Mouse (Mus musculus) gastrocnemius, adult 2 months (tissue): ENCODE measurements at regions not wholly inside any gene's neighbourhood (a gene's known extent, or its start where the extent isn't known, plus 50 kb on each side); places are given as distances from the start of the nearest gene placed in this dataset.

Experiments
- DNase-seq: peaks from one replicate; pipeline ENCODE4 v3.0.0; 2022
- H3K27ac ChIP-seq: fragments of 200-600 bp; 2 replicates; pipeline ENCODE4 v1.8.1; 2022; ENCODE audit warnings: mild to moderate bottlenecking
- H3K4me3 ChIP-seq: fragments of 200-600 bp; 2 replicates; pipeline ENCODE4 v1.8.1; 2022; ENCODE audit warnings: mild to moderate bottlenecking, moderate library complexity
- CTCF ChIP-seq: fragments of 200-600 bp; IDR thresholded peaks from 2 replicates; pipeline ENCODE4 v1.8.1; 2022; ENCODE audit warnings: antibody characterized with exemption, mild to moderate bottlenecking, moderate library complexity
- intact Hi-C: fragments of 180-260 bp; cut with DNase I; formaldehyde crosslinking; loops from one replicate; pipeline ENCODE4 v1.15.1; 2025

GRCm38 (mm10) chr16:95903383-95903913, 87.3 kb downstream of the Psmg1 start:
- no peak overlapping the region for H3K27ac ChIP-seq
- no peak overlapping the region for H3K4me3 ChIP-seq
- DNase-seq: no peak
- no peak for TF ChIP-seq CTCF
- intact Hi-C loops: no loop called here

GRCm38 (mm10) chr16:95902177-95902576, 88.6 kb downstream of the Psmg1 start:
- no peak overlapping the region for H3K27ac ChIP-seq
- H3K4me3 ChIP-seq: no peak overlapping the region
- TF ChIP-seq CTCF: no peak
- no peak for DNase-seq
- intact Hi-C loops: no loop called here

DNA sequence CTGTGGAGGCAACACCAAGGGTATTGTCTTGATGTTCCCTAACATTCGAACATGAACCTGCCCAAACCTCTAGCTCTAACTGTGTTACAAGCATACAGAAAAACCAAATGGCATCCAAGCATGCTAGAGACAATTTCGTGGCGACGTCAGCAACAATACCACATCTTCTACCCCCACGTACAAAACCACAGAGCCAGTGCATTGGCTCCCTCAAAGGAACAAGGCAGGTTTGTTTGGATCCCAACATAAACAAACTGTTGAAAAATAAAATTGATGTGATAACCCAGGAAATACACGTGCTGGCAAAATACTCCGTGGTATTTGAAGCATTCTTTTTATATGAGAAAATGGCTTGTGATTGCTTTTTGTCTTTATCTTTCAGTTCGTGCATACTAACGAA, 89.4 kb downstream of the Psmg1 start:
- Histone ChIP-seq H3K27ac (no peak overlapping the region), H3K4me3 (no peak overlapping the region)
- no peak for TF ChIP-seq CTCF
- intact Hi-C loops: no loop called here
- DNase-seq: no peak

GRCm38 (mm10) chr16:95900181-95900580, 90.6 kb downstream of the Psmg1 start:
- no peak overlapping the region for H3K27ac ChIP-seq
- TF ChIP-seq CTCF: no peak
- DNase-seq: no peak
- no peak overlapping the region for H3K4me3 ChIP-seq
- intact Hi-C loops: no loop called here

DNA sequence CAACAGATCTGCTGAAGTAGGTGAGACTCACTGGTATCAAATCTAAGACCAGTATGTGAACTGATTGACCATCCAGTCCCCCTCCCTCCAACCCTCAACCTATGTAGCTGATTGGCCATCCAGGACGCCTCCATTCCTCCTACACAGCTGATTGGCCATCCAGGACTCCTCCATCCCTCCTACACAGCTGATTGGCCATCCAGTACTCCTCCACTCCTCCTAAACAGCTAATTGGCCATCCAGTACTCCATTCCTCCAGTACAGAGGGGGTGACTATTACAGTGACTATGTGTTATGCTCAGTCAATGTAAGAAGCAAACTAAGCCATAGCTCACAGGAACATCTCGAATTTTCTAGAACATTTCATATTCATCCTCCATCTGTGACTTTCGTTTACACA, 91.1 kb downstream of the Psmg1 start:
- no peak overlapping the region for H3K27ac ChIP-seq
- no peak for DNase-seq
- intact Hi-C loops: no loop called here
- no peak overlapping the region for H3K4me3 ChIP-seq
- TF ChIP-seq CTCF: no peak

- TF ChIP-seq CTCF: no peak
- no peak overlapping the region for H3K4me3 ChIP-seq
- intact Hi-C loops: no loop called here
- no peak overlapping the region for H3K27ac ChIP-seq
- no peak for DNase-seq
These were observed 92.9 kb downstream of the Psmg1 start for GRCm38 (mm10) chr16:95897843-95898242.

DNA sequence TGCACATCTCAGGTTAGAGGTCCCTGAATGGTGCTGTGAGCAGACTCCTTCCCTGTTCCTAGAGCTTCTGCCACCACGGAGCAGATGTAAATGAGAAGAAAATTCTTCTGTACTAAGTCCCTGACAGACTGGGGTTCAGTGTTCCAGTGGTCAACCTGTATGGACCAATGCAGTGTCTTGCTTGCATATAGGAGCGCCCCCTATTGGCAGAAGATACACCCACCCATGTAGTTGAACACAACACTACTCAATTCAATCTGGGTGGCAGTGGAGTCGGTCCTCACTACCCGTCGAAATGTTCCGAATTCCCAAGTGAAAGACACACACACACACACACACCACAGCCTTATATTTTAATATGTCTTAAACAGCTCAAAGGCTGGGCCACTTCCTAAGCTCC, 94.6 kb downstream of the Psmg1 start:
- Histone ChIP-seq H3K4me3 (no peak overlapping the region), H3K27ac (no peak overlapping the region)
- intact Hi-C loops: no loop called here
- DNase-seq: no peak
- TF ChIP-seq CTCF: peak; percentile 31; the same call in 1 of the 2 replicates

- Histone ChIP-seq H3K4me3 (no peak overlapping the region), H3K27ac (no peak overlapping the region; the same call in 1 of the 2 replicates)
- intact Hi-C loops: no loop called here
- DNase-seq: no peak
- TF ChIP-seq CTCF: no peak
These were observed 97.0 kb downstream of the Psmg1 start for GRCm38 (mm10) chr16:95893534-95894290.

DNA sequence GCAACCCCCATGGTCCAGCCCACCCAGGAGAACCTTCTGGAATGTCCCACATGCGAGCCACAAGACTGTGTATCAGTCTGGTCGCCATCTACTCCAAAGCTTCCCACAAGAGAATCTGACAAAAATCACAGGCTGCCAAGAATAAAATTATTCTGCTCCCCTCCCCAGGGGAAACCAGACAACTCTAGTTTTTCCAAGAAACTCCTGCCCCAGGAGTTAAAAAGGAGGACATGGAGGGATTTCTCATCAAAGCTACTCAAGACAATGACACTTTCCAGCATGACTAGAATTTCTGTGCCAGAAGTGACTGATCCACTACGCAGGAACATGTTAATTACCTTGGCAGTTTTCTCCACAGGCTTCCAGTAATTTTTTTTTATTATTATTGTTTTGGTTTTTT, 98.4 kb downstream of the Psmg1 start:
- Histone ChIP-seq H3K4me3 (no peak overlapping the region), H3K27ac (peak overlapping the region; percentile 64)
- intact Hi-C loops: no loop called here
- no peak for TF ChIP-seq CTCF
- no peak for DNase-seq

DNA sequence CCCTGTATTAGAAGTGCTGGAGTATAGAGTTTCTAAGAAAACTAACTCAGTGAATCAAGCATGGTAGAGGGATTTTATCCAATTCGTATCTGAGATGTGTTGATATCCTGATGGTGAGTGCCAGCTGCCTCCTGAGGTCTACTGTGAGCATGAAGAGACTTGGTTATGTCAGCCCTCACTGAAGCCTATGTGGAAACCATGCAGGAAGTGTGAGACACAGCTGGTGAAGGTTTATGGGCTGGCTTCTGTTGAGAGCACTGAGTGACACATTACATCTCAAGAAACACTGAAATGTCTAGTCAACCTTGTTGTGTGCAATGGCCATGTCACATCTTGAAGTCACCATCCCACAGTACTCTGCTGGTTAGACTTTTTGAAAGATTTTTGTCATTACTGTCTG, 104.6 kb downstream of the Psmg1 start:
- no peak overlapping the region for H3K4me3 ChIP-seq
- intact Hi-C loops: no loop called here
- no peak for TF ChIP-seq CTCF
- no peak overlapping the region for H3K27ac ChIP-seq
- DNase-seq: no peak

GRCm38 (mm10) chr16:95873297-95873696, 117.5 kb downstream of the Psmg1 start:
- DNase-seq: no peak
- intact Hi-C loops: no loop called here
- no peak overlapping the region for H3K27ac ChIP-seq
- TF ChIP-seq CTCF: no peak
- no peak overlapping the region for H3K4me3 ChIP-seq

- peak; percentile 50 for DNase-seq
- Histone ChIP-seq H3K4me3 (no peak overlapping the region), H3K27ac (peak overlapping the region; percentile 52; the same call in 1 of the 2 replicates)
- TF ChIP-seq CTCF: no peak
- intact Hi-C loops: no loop called here
These were observed 118.3 kb downstream of the Psmg1 start for GRCm38 (mm10) chr16:95872436-95872835.

DNA sequence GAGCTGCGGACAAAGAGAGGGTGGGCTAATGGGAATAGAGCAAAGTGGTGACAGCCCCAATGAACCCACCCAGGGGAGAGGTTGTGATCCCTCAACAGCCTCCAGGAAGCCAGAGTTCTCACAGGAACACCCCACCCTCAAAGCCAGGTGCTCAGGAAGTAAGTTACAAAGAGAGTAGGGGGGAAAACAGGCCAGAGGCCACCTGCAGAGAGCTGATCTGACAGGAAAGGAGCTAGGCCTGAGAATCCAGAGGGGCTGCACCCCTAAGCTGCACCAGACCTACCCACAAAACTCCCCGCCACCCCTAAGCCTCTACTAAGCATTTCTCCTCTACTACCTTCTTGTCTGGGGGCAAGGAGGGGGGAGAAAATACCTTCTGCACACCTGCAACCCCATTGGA, 120.5 kb downstream of the Psmg1 start:
- no peak for DNase-seq
- Histone ChIP-seq H3K4me3 (no peak overlapping the region), H3K27ac (peak overlapping the region; percentile 54)
- intact Hi-C loops: no loop called here
- no peak for TF ChIP-seq CTCF

GRCm38 (mm10) chr16:95869501-95869900, 121.3 kb downstream of the Psmg1 start:
- intact Hi-C loops: no loop called here
- DNase-seq: no peak
- peak overlapping the region; percentile 54; the same call in 1 of the 2 replicates for H3K27ac ChIP-seq
- no peak overlapping the region for H3K4me3 ChIP-seq
- TF ChIP-seq CTCF: no peak
